Mouse (Mus musculus) cortical plate, adult 2 months (tissue): ENCODE measurements around the gene Ndufa3. TPM values are rescaled to one million over a fixed set of nuclear protein-coding genes. Genes with fewer than 3 reads are reported as not detected.

ENCODE experiments used
- H3K27ac ChIP-seq: fragments of 200-500 bp; 2 replicates; pipeline ENCODE4 v1.5.1; 2012; ENCODE audit warnings: low read length, control low read depth, inconsistent platforms; ENCODE audit not compliant: insufficient read depth
- H3K4me1 ChIP-seq: fragments of 200-500 bp; 2 replicates; pipeline ENCODE4 v1.6.1; 2011; ENCODE audit warnings: low read length; ENCODE audit not compliant: control insufficient read depth, insufficient read depth
- H3K4me3 ChIP-seq: fragments of 200-500 bp; 2 replicates; pipeline ENCODE4 v1.5.1; 2011; ENCODE audit warnings: mild to moderate bottlenecking, low read length, control low read depth; ENCODE audit not compliant: insufficient read depth
- CTCF ChIP-seq: fragments of 200-500 bp; IDR thresholded peaks from 2 replicates; pipeline ENCODE4 v1.5.1; 2011; ENCODE audit warnings: mild to moderate bottlenecking, control low read depth, low read length; ENCODE audit not compliant: insufficient read depth; ENCODE audit errors: extremely low read depth
- POLR2A ChIP-seq: fragments of 200-500 bp; IDR thresholded peaks from 2 replicates; pipeline ENCODE4 v1.6.1; 2011; ENCODE audit warnings: mild to moderate bottlenecking, low read length, control low read depth; ENCODE audit not compliant: insufficient read depth; ENCODE audit errors: extremely low read depth
- polyA plus RNA-seq: library from polyadenylated mRNA; depleted of rRNA; stranded (reverse); fragments of >200 nt; gene quantifications from 2 replicates; pipeline ENCODE4 v1.2.3, GENCODE M21; 2012

The Ndufa3 gene
- polyA plus RNA-seq, 1 experiment = 413 TPM

- Histone ChIP-seq H3K27ac (peak within 1 kb of the TSS; percentile 67), H3K4me1 (peaks cover 3% of the 10 kb centered on the region), H3K4me3 (peak within 1 kb of the TSS; percentile 81)
- TF ChIP-seq CTCF (no peak), POLR2A (peak; percentile 42; the same call in 1 of the 2 replicates)
These were observed 12.6 kb downstream of the Ndufa3 start, which contains the start of the genes Tfpt and Prpf31 for GRCm38 (mm10) chr7:3629543-3630477. Gene Tfpt (minus strand): TSS chr7:3629929. Gene Prpf31 (plus strand): TSS chr7:3629985.

GRCm38 (mm10) chr7:3630478-3630815 is 13.3 kb downstream of the Ndufa3 start:
- Histone ChIP-seq H3K4me3 (peak overlapping the region; percentile 81), H3K27ac (no peak overlapping the region), H3K4me1 (peaks cover 3% of the 10 kb centered on the region)
- TF ChIP-seq POLR2A = no peak

GRCm38 (mm10) chr7:3643412-3643811 is 26.2 kb downstream of the Ndufa3 start:
- peaks cover 7% of the 10 kb centered on the region for H3K4me1 ChIP-seq
- H3K27ac ChIP-seq = no peak overlapping the region
- TF ChIP-seq POLR2A = no peak
- no peak for TF ChIP-seq CTCF
- H3K4me3 ChIP-seq = no peak overlapping the region

- Histone ChIP-seq H3K4me1 (peaks cover 9% of the 10 kb centered on the region), H3K4me3 (peak overlapping the region; percentile 29; the same call in 1 of the 2 replicates), H3K27ac (no peak overlapping the region)
- no peak for TF ChIP-seq POLR2A
- TF ChIP-seq CTCF = no peak
These were observed 26.7 kb downstream of the Ndufa3 start for GRCm38 (mm10) chr7:3643843-3644242.

- peak overlapping the region; percentile 29 for H3K4me3 ChIP-seq
- TF ChIP-seq CTCF (no peak), POLR2A (no peak)
- no peak overlapping the region for H3K27ac ChIP-seq
- H3K4me1 ChIP-seq = peaks cover 9% of the 10 kb centered on the region
These were observed 27.1 kb downstream of the Ndufa3 start for GRCm38 (mm10) chr7:3644348-3644671.

GRCm38 (mm10) chr7:3644672-3645487 is 27.7 kb downstream of the Ndufa3 start, which contains the start of gene Cnot3:
Gene Cnot3 (plus strand): TSS chr7:3645268.
- Histone ChIP-seq H3K4me1 (peaks cover 9% of the 10 kb centered on the region), H3K4me3 (peak within 1 kb of the TSS; percentile 50), H3K27ac (peak within 1 kb of the TSS; percentile 76)
- peak; percentile 58 for TF ChIP-seq POLR2A
- TF ChIP-seq CTCF = no peak

- H3K27ac ChIP-seq = peak overlapping the region; percentile 76
- TF ChIP-seq POLR2A (no peak), CTCF (no peak)
These were observed 28.4 kb downstream of the Ndufa3 start for GRCm38 (mm10) chr7:3645488-3646025.

GRCm38 (mm10) chr7:3646188-3646587 is 29.0 kb downstream of the Ndufa3 start:
- H3K4me3 ChIP-seq = peak overlapping the region; percentile 50
- no peak overlapping the region for H3K27ac ChIP-seq
- TF ChIP-seq POLR2A (no peak), CTCF (no peak)
- H3K4me1 ChIP-seq = peaks cover 9% of the 10 kb centered on the region

More at GRCm38 (mm10) chr7:3645488-3646025, 28.4 kb downstream of the Ndufa3 start:
- Histone ChIP-seq H3K4me1 (peaks cover 9% of the 10 kb centered on the region), H3K4me3 (peak overlapping the region; percentile 50)

- no peak for TF ChIP-seq CTCF
- no peak for TF ChIP-seq POLR2A
- peak overlapping the region; percentile 50 for H3K4me3 ChIP-seq
- peaks cover 9% of the 10 kb centered on the region for H3K4me1 ChIP-seq
- no peak overlapping the region for H3K27ac ChIP-seq
These were observed 29.5 kb downstream of the Ndufa3 start for GRCm38 (mm10) chr7:3646641-3647040.
